Mouse (Mus musculus): ENCODE data around the gene Arnt2. TPM values are rescaled to one million over a fixed set of nuclear protein-coding genes. Genes with fewer than 3 reads are reported as not detected.

Gene Arnt2
- polyA plus RNA-seq, 1 experiment = 5.6 TPM

- Histone ChIP-seq H3K4me1 (ENCODE audit: control insufficient read depth, insufficient read depth, low read length) (no peaks in the 10 kb centered on the region), H3K27ac (ENCODE audit: control insufficient read depth, insufficient read depth, low read depth, low read length) (no peak overlapping the region), H3K4me3 (ENCODE audit: control insufficient read depth, low read depth, low read length) (no peak overlapping the region), H3K27me3 (ENCODE audit: control insufficient read depth, insufficient read depth, low read length) (no peaks in the 10 kb centered on the region), H3K36me3 (ENCODE audit: control insufficient read depth, insufficient read depth, low read length) (no peaks in the 10 kb centered on the region)
- TF ChIP-seq CTCF (IDR thresholded peaks at IDR 0.05; ENCODE audit: control insufficient read depth, insufficient read depth, insufficient replicate concordance, low read depth, low read length) (no peak), POLR2A (IDR thresholded peaks at IDR 0.05; ENCODE audit: control insufficient read depth, low read depth, low read length) (no peak)
Measured at GRCm38 (mm10) chr7:84397320-84397719, 12.7 kb downstream of the Arnt2 start.

GRCm38 (mm10) chr7:84396581-84396980 lies 13.4 kb downstream of the Arnt2 start:
- Histone ChIP-seq H3K27ac (ENCODE audit: control insufficient read depth, insufficient read depth, low read depth, low read length) (no peak overlapping the region), H3K4me1 (ENCODE audit: control insufficient read depth, insufficient read depth, low read length) (no peaks in the 10 kb centered on the region), H3K4me3 (ENCODE audit: control insufficient read depth, low read depth, low read length) (no peak overlapping the region), H3K36me3 (ENCODE audit: control insufficient read depth, insufficient read depth, low read length) (no peaks in the 10 kb centered on the region), H3K27me3 (ENCODE audit: control insufficient read depth, insufficient read depth, low read length) (no peaks in the 10 kb centered on the region)
- TF ChIP-seq POLR2A (IDR thresholded peaks at IDR 0.05; ENCODE audit: control insufficient read depth, low read depth, low read length) (no peak), CTCF (IDR thresholded peaks at IDR 0.05; ENCODE audit: control insufficient read depth, insufficient read depth, insufficient replicate concordance, low read depth, low read length) (no peak)

GRCm38 (mm10) chr7:84387826-84388225 lies 22.1 kb downstream of the Arnt2 start:
- Histone ChIP-seq H3K36me3 (ENCODE audit: control insufficient read depth, insufficient read depth, low read length) (no peaks in the 10 kb centered on the region), H3K4me1 (ENCODE audit: control insufficient read depth, insufficient read depth, low read length) (no peaks in the 10 kb centered on the region), H3K27me3 (ENCODE audit: control insufficient read depth, insufficient read depth, low read length) (no peaks in the 10 kb centered on the region), H3K27ac (ENCODE audit: control insufficient read depth, insufficient read depth, low read depth, low read length) (no peak overlapping the region), H3K4me3 (ENCODE audit: control insufficient read depth, low read depth, low read length) (no peak overlapping the region)
- TF ChIP-seq CTCF (IDR thresholded peaks at IDR 0.05; ENCODE audit: control insufficient read depth, insufficient read depth, insufficient replicate concordance, low read depth, low read length) (no peak), POLR2A (IDR thresholded peaks at IDR 0.05; ENCODE audit: control insufficient read depth, low read depth, low read length) (no peak)

GRCm38 (mm10) chr7:84386472-84386871 lies 23.5 kb downstream of the Arnt2 start:
- Histone ChIP-seq H3K4me3 (ENCODE audit: control insufficient read depth, low read depth, low read length) (no peak overlapping the region), H3K36me3 (ENCODE audit: control insufficient read depth, insufficient read depth, low read length) (no peaks in the 10 kb centered on the region), H3K27me3 (ENCODE audit: control insufficient read depth, insufficient read depth, low read length) (no peaks in the 10 kb centered on the region), H3K27ac (ENCODE audit: control insufficient read depth, insufficient read depth, low read depth, low read length) (no peak overlapping the region), H3K4me1 (ENCODE audit: control insufficient read depth, insufficient read depth, low read length) (no peaks in the 10 kb centered on the region)
- TF ChIP-seq POLR2A (IDR thresholded peaks at IDR 0.05; ENCODE audit: control insufficient read depth, low read depth, low read length) (no peak), CTCF (IDR thresholded peaks at IDR 0.05; ENCODE audit: control insufficient read depth, insufficient read depth, insufficient replicate concordance, low read depth, low read length) (no peak)

GRCm38 (mm10) chr7:84384778-84385177 lies 25.2 kb downstream of the Arnt2 start:
- H3K4me1 ChIP-seq (ENCODE audit: control insufficient read depth, insufficient read depth, low read length) = no peaks in the 10 kb centered on the region
- no peak overlapping the region for H3K4me3 ChIP-seq (ENCODE audit: control insufficient read depth, low read depth, low read length)
- TF ChIP-seq CTCF (IDR thresholded peaks at IDR 0.05; ENCODE audit: control insufficient read depth, insufficient read depth, insufficient replicate concordance, low read depth, low read length) = no peak
- no peak for TF ChIP-seq POLR2A (IDR thresholded peaks at IDR 0.05; ENCODE audit: control insufficient read depth, low read depth, low read length)
- H3K36me3 ChIP-seq (ENCODE audit: control insufficient read depth, insufficient read depth, low read length) = no peaks in the 10 kb centered on the region
- no peak overlapping the region for H3K27ac ChIP-seq (ENCODE audit: control insufficient read depth, insufficient read depth, low read depth, low read length)
- H3K27me3 ChIP-seq (ENCODE audit: control insufficient read depth, insufficient read depth, low read length) = no peaks in the 10 kb centered on the region

GRCm38 (mm10) chr7:84384086-84384485 lies 25.9 kb downstream of the Arnt2 start:
- no peaks in the 10 kb centered on the region for H3K27me3 ChIP-seq (ENCODE audit: control insufficient read depth, insufficient read depth, low read length)
- H3K4me3 ChIP-seq (ENCODE audit: control insufficient read depth, low read depth, low read length) = no peak overlapping the region
- no peak for TF ChIP-seq POLR2A (IDR thresholded peaks at IDR 0.05; ENCODE audit: control insufficient read depth, low read depth, low read length)
- no peak for TF ChIP-seq CTCF (IDR thresholded peaks at IDR 0.05; ENCODE audit: control insufficient read depth, insufficient read depth, insufficient replicate concordance, low read depth, low read length)
- no peaks in the 10 kb centered on the region for H3K36me3 ChIP-seq (ENCODE audit: control insufficient read depth, insufficient read depth, low read length)
- H3K4me1 ChIP-seq (ENCODE audit: control insufficient read depth, insufficient read depth, low read length) = no peaks in the 10 kb centered on the region
- no peak overlapping the region for H3K27ac ChIP-seq (ENCODE audit: control insufficient read depth, insufficient read depth, low read depth, low read length)

GRCm38 (mm10) chr7:84382346-84382745 lies 27.6 kb downstream of the Arnt2 start:
- TF ChIP-seq POLR2A (IDR thresholded peaks at IDR 0.05; ENCODE audit: control insufficient read depth, low read depth, low read length) (no peak), CTCF (IDR thresholded peaks at IDR 0.05; ENCODE audit: control insufficient read depth, insufficient read depth, insufficient replicate concordance, low read depth, low read length) (no peak)
- H3K27ac ChIP-seq (ENCODE audit: control insufficient read depth, insufficient read depth, low read depth, low read length) = no peak overlapping the region
- no peaks in the 10 kb centered on the region for H3K4me1 ChIP-seq (ENCODE audit: control insufficient read depth, insufficient read depth, low read length)
- H3K36me3 ChIP-seq (ENCODE audit: control insufficient read depth, insufficient read depth, low read length) = no peaks in the 10 kb centered on the region
- no peaks in the 10 kb centered on the region for H3K27me3 ChIP-seq (ENCODE audit: control insufficient read depth, insufficient read depth, low read length)
- H3K4me3 ChIP-seq (ENCODE audit: control insufficient read depth, low read depth, low read length) = no peak overlapping the region

- TF ChIP-seq CTCF (IDR thresholded peaks at IDR 0.05; ENCODE audit: control insufficient read depth, insufficient read depth, insufficient replicate concordance, low read depth, low read length) (no peak), POLR2A (IDR thresholded peaks at IDR 0.05; ENCODE audit: control insufficient read depth, low read depth, low read length) (no peak)
- Histone ChIP-seq H3K4me3 (ENCODE audit: control insufficient read depth, low read depth, low read length) (no peak overlapping the region), H3K4me1 (ENCODE audit: control insufficient read depth, insufficient read depth, low read length) (no peaks in the 10 kb centered on the region)
Measured at GRCm38 (mm10) chr7:84380810-84381209, 29.2 kb downstream of the Arnt2 start.

More at GRCm38 (mm10) chr7:84380810-84381209, 29.2 kb downstream of the Arnt2 start:
- Histone ChIP-seq H3K27ac (ENCODE audit: control insufficient read depth, insufficient read depth, low read depth, low read length) (no peak overlapping the region), H3K27me3 (ENCODE audit: control insufficient read depth, insufficient read depth, low read length) (no peaks in the 10 kb centered on the region), H3K36me3 (ENCODE audit: control insufficient read depth, insufficient read depth, low read length) (no peaks in the 10 kb centered on the region)

Data from testis, adult 2 months (tissue).